Mouse (Mus musculus) forebrain, embryonic 10.5 days (tissue): Measurements from ENCODE around the gene Dlg2. TPM values are rescaled to one million over a fixed set of nuclear protein-coding genes. Genes with fewer than 3 reads are reported as not detected.
A peak's percentile ranks its signal among the peaks of the same experiment; 100 is the strongest.

ENCODE experiments used
- DNase-seq: peaks from one replicate; pipeline ENCODE4 v3.0.0-alpha.2; 2017; ENCODE audit warnings: low spot score; ENCODE audit errors: extremely low spot score
- H3K27ac ChIP-seq: fragments of 300-500 bp; sonication (generic); 2 replicates; pipeline ENCODE4 v1.5.1; 2016; ENCODE audit warnings: mild to moderate bottlenecking
- H3K27me3 ChIP-seq: fragments of 300-500 bp; sonication (generic); 2 replicates; pipeline ENCODE4 v1.6.1; 2016; ENCODE audit warnings: mild to moderate bottlenecking; ENCODE audit not compliant: poor library complexity, severe bottlenecking
- H3K36me3 ChIP-seq: fragments of 300-500 bp; sonication (generic); replicated peaks from 2 replicates; pipeline ENCODE4 v1.6.1; 2016; ENCODE audit warnings: mild to moderate bottlenecking, moderate library complexity
- H3K4me1 ChIP-seq: fragments of 300-500 bp; sonication (generic); 2 replicates; pipeline ENCODE4 v1.6.1; 2016
- H3K4me3 ChIP-seq: fragments of 300-500 bp; sonication (generic); 2 replicates; pipeline ENCODE4 v1.5.1; 2016; ENCODE audit warnings: mild to moderate bottlenecking, moderate library complexity
- H3K9me3 ChIP-seq: fragments of 300-500 bp; sonication (generic); 2 replicates; pipeline ENCODE4 v1.6.1; 2016; ENCODE audit warnings: mild to moderate bottlenecking, moderate library complexity
- WGBS: fragments of 180-500 bp; shearing (Covaris S2); methylation state at CpG from one replicate; pipeline ENCODE4 v1.1.7; 2016; 5-methylcytosine and 5-hydroxymethylcytosine counted together
- polyA plus RNA-seq: library from polyadenylated mRNA; unstranded; fragments of >200 nt; fragmentation: Nextera tagmentation; extraction: Ambion mirVana; gene quantifications from 2 replicates; pipeline ENCODE4 v1.2.1, GENCODE M21; 2016

Dlg2 gene
- 0.95 and 0.96 TPM in 2 replicates for polyA plus RNA-seq

DNA sequence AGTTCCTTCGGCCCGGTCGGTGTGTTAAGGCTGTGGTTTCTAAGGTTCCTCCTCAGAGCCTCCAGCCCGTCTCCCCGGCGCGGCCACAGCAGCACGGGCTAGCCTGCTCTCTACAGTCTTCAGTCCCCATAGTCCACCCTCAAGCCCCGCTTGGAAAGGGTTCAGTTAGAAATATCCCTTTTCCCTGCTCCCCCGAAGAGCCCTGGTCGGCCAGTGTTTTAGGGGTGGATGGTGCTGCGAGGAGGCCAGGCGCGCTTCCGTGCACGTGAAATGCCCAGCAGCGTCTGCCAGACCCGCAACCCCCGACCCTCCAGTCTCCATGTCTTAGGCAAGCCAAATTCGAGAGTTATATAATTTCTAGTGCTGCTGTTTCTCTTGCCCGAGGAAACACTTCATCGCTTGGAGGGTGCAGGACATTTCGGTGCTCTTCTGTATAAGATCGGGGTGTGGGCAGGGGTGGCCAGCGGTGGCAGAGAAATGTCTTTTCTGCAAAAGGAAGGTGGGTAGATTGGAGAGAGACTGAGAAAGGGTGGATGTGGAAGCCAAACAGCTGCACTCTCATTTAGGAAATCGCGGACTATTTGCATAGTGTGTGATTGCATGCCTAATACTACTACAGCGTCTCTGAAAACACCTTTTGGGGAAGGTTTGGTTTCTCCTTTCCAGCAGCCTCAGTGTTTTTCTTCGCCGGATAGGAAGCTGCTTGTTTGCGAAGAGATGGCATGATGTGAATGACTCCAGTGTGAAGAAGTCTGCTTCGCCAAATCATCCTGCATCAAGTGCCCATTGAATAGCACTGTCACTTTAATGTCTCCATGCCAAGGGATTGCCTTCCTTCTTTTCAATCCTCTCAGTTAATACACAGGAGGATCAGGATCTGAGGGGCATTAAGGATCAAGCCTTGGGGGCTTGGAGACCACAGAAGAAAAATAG lies at the start of gene Dlg2:
Gene Dlg2 (plus strand): TSS at position 360 of the 933 bp plus-strand sequence.
- no peak for DNase-seq

DNA sequence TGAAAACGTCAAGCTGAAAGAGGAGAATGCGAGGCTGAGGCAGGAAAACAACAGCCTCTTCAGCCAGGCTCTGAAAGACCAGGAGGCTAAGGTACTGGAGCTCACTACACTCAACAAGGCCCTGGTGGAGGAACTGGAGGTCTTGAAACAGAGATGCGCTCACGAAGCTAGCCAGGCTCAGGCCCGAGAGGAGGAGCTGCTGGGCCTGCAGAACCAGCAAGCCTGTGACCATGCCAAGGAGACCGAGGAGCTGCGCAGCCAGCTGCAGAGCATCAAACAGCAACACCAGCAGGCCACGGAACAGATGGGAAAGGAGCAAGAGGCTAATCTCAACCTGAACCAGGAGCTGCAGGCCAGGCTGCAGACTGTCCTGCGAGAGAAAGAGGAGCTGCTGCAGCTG lies 49.5 kb upstream of the Dlg2 start:
- no peaks in the 10 kb centered on the region for H3K9me3 ChIP-seq
- WGBS, result 74% methylated on average over 9 of the region's 9 CpGs
- H3K27ac ChIP-seq, result no peak overlapping the region
- no peaks in the 10 kb centered on the region for H3K36me3 ChIP-seq
- no peaks in the 10 kb centered on the region for H3K27me3 ChIP-seq
- peaks cover 12% of the 10 kb centered on the region; the same call in 1 of the 2 replicates for H3K4me1 ChIP-seq
- peak overlapping the region; percentile 50 for H3K4me3 ChIP-seq
- no peak for DNase-seq

More for the DNA sequence above, at the start of gene Dlg2:
- Histone ChIP-seq H3K4me3 (peak within 1 kb of the TSS; percentile 73), H3K4me1 (peaks cover 17% of the 10 kb centered on the region), H3K27me3 (peaks cover 21% of the 10 kb centered on the region), H3K27ac (peak within 1 kb of the TSS; percentile 86), H3K36me3 (no peaks in the 10 kb centered on the region; the same call in 1 of the 2 replicates), H3K9me3 (no peaks in the 10 kb centered on the region)
- under 1% methylated on average over 32 of the region's 32 CpGs for WGBS

DNA sequence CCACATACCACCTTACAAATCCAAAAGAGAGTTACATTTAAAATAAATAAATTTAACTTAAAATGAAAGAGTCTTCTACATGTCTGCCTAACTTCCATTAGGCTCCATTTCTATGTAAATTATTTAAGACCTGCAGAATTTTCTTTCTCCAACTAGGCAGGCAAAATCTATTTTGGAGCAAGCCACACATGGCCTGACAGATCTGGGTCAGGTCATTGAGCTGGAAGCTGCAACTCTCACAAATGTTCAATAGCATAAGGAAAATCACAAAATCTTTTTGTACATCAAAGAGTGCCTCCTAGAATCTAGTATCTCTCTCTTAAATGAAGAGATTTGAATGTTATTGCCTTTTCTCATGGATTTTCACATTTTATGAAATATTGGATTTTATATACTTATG lies 44.3 kb upstream of the Dlg2 start:
- Histone ChIP-seq H3K9me3 (no peaks in the 10 kb centered on the region), H3K4me3 (no peak overlapping the region)

DNA sequence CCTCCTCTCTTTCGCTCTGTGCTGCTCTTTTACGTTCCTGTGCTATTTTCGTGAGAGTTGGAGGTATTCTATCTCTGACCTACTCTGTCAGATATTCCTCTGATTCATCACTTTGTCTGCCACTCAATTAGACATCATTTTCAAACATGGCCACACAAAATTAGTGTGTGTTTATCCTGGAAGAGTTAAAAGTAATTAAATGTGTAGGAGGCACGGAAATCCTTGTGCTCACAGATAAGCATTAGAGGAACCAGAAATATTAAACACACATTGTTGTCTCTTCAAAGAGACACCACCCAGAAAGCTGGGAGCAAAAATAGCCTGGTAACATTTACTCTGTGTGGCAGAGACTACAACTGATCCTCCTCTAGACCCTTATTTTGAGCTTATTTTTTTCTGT lies 36.4 kb upstream of the Dlg2 start:
- Histone ChIP-seq H3K36me3 (0 out of 2 replicates have a peak, but pooled peaks cover 5% of the 10 kb centered on the region), H3K4me1 (peaks cover 10% of the 10 kb centered on the region), H3K4me3 (no peak overlapping the region), H3K9me3 (no peaks in the 10 kb centered on the region), H3K27me3 (no peaks in the 10 kb centered on the region), H3K27ac (no peak overlapping the region)
- DNase-seq, result no peak
- WGBS, result 93% methylated on average over 4 of the region's 4 CpGs

More for the DNA sequence above, 44.3 kb upstream of the Dlg2 start:
- Histone ChIP-seq H3K4me1 (no peaks in the 10 kb centered on the region; the same call in 1 of the 2 replicates), H3K36me3 (no peaks in the 10 kb centered on the region), H3K27ac (no peak overlapping the region), H3K27me3 (no peaks in the 10 kb centered on the region)
- DNase-seq, result no peak

DNA sequence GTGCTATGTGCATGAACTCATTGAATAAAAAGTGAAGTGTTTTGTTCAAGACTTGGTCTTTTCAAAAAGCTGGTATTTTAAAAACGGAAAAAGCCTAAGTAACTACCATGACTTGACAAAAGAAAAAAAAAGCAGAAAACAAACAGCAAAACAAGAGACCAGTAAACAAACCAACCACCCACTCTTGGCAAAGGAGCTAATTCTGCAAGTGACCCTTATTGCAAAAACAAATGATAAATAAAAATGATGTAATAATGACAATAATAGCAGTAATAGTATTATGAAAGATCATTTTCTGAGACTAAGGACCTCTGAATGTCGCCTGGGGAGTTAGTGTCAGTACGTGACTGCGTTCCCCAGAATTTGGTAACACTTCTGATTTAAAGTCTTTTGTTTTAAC lies 34.4 kb upstream of the Dlg2 start:
- Histone ChIP-seq H3K36me3 (peaks cover 18% of the 10 kb centered on the region), H3K27ac (peak overlapping the region; percentile 99), H3K4me1 (peaks cover 22% of the 10 kb centered on the region), H3K9me3 (no peaks in the 10 kb centered on the region), H3K4me3 (peak overlapping the region; percentile 94), H3K27me3 (no peaks in the 10 kb centered on the region)
- DNase-seq, result no peak
- WGBS, result 9% methylated on average over 4 of the region's 4 CpGs

DNA sequence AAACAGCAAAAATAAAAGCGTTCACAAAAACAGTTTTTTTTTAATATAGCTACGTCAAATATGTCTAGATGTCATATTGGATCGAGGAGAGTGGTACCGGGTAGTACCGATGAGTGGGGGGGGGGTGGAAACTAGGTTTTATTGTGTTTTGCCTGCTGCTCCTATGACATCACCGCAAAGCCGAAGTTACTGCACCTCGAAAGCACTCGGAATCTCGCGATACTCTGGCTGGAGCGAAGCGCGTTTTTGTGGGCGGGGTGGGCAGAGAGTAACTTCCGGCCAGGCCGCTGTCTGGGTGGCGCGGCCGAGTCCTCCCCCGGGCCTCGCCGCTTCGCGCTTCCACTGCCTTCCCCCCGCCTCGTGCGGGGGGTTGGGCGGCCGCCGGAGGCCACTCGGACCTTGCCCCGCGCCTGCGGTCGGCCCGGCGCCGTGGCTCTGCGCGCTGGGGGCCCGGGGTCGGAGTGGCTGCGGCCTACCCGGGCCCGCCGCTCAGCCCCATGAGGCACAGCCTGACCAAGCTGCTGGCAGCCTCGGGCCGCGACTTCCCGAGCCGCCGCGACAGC lies 33.9 kb upstream of the Dlg2 start, which contains the start of gene Crebzf:
Gene Crebzf (plus strand): TSS at position 212 of the 563 bp plus-strand sequence.
- Histone ChIP-seq H3K4me1 (peaks cover 22% of the 10 kb centered on the region), H3K36me3 (peaks cover 23% of the 10 kb centered on the region), H3K9me3 (no peaks in the 10 kb centered on the region), H3K27ac (peak within 1 kb of the TSS; percentile 99), H3K27me3 (no peaks in the 10 kb centered on the region), H3K4me3 (peak within 1 kb of the TSS; percentile 94)
- peak; percentile 94 for DNase-seq
- under 1% methylated on average over 54 of the region's 54 CpGs for WGBS

DNA sequence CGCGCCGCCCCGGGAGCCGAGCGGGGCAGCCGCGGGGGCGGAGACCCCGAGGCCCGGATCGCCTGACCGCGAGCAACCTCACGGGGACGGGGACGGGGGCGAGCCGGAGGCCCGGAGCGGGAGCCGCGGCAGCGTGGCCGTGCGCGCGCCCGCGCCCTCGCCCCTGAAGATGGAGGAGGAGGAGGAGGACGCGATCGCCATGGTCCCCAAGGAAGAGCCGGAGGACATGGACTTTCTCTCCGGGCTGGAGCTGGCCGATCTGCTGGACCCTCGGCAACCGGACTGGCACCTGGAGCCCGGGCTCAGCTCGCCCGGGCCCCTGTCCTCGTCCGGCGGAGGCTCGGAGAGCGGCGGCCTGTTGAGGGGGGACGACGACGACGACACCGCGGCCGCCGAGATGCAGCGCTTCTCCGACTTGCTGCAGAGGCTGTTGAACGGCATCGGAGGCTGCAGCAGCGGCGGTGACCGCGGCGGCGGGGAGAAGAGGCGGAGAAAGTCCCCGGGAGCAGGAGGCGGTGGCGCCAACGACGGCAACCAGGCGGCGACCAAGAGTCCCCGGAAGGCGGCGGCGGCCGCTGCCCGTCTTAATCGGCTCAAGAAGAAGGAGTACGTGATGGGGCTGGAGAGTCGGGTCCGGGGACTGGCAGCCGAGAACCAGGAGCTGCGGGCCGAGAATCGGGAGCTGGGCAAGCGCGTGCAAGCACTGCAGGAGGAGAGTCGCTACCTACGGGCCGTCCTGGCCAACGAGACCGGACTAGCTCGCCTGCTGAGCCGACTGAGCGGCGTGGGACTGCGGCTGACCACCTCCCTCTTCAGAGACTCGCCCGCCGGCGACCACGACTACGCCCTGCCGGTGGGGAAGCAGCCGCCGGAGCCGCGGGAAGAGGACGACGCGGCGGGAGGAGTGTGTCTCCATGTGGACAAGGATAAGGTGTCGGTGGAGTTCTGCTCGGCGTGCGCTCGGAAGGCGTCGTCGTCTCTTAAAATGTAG lies 33.1 kb upstream of the Dlg2 start:
- no peaks in the 10 kb centered on the region for H3K9me3 ChIP-seq
- peaks cover 31% of the 10 kb centered on the region for H3K36me3 ChIP-seq
- H3K4me3 ChIP-seq, result peak overlapping the region; percentile 94
- peak overlapping the region; percentile 99 for H3K27ac ChIP-seq
- WGBS, result under 1% methylated on average over 123 of the region's 123 CpGs
- peak; percentile 65 for DNase-seq
- H3K4me1 ChIP-seq, result peaks cover 22% of the 10 kb centered on the region
- H3K27me3 ChIP-seq, result no peaks in the 10 kb centered on the region

DNA sequence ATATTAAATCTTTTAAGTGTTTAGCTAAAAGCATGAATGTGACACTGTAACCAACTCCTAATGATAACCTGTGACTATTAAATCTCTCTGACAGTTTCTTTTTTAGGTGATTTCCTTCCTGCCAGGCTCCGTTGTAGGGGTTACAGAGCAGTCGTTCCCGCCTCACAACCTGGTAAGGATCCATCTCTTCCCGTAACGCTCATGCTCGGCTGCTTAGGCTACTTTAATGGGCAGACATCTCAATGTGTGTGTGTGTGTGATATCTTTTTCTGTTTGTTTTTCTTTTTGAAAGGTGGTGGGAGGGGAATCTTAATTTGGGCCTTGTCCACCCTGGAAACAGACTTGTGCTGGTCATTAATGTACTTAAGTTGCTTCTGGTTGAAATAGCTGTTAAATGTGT lies 32.3 kb upstream of the Dlg2 start:
- Histone ChIP-seq H3K27ac (peak overlapping the region; percentile 99), H3K36me3 (peaks cover 37% of the 10 kb centered on the region), H3K4me1 (peaks cover 22% of the 10 kb centered on the region), H3K27me3 (no peaks in the 10 kb centered on the region), H3K9me3 (no peaks in the 10 kb centered on the region), H3K4me3 (peak overlapping the region; percentile 94)
- DNase-seq, result no peak
- WGBS, result under 1% methylated on average over 6 of the region's 6 CpGs

DNA sequence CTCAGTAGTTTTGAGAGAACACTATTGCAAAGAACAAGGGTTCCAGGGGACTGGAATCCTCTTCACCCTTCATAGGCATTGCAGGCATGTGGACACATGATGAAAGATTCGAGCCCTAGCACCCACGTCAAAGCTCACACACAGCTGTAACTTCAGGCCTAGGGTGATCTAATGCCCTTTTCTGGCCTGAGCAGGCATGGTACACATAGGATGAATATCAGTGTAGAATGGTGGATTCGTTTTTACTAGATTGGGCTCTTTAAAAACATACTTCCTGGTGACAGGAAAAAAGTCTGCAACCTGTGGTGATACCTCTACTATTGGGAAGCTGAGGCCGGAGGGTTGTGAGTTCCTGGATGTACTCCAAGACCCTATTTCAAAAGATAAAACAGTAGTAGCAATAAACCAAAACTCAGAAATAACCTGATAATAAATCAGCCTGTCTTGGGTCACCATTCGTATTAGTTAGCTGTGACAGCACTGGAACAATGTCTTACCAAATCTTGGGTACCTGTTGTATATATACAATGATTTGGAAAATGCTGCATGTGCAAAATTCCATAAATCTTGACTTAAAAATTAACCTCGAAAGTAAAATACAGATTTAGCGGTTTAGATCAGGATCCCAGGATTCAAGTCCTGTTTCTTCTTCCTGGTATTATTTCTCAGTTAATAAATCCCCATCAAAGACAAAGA lies 20.2 kb upstream of the Dlg2 start:
- Histone ChIP-seq H3K27ac (peak overlapping the region; percentile 93), H3K36me3 (peaks cover 36% of the 10 kb centered on the region), H3K27me3 (no peaks in the 10 kb centered on the region), H3K9me3 (no peaks in the 10 kb centered on the region), H3K4me3 (peak overlapping the region; percentile 81), H3K4me1 (peaks cover 18% of the 10 kb centered on the region)
- DNase-seq, result no peak
- 50% methylated on average over 7 of the region's 7 CpGs for WGBS

DNA sequence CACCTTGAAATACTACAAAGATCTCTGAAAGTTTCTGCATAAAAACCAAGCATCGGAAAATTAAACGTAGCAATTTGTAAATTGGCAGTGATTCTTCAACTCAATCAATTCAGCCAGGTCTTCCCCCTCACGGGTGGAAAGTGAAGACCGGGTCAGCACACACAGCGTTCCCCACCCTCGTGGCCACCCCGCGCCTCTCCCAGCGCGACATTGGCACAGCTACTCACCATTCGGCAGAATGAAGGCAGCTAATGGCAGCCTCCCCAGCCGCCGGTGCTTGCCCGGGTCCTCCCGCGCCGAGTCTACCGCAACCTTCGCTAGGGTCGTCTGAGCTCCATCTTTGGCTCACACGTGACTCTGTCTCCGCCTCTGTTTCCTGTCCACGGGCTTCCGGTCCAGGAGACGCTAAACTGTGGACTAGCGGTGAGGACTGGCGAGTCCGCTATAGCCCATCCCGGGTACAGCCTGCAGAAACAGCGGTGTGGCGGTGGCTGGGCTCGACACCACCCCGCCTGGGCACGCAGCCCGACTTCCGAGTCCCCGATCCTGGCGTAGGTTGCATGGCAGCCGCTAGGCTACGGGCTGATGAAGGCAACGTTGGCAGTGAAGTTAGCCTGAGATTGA lies 19.5 kb upstream of the Dlg2 start, which contains the start of gene Tmem126a:
Gene Tmem126a (minus strand): TSS at position 385 of the 624 bp plus-strand sequence.
- no peaks in the 10 kb centered on the region for H3K9me3 ChIP-seq
- no peaks in the 10 kb centered on the region for H3K27me3 ChIP-seq
- peaks cover 29% of the 10 kb centered on the region for H3K36me3 ChIP-seq
- peak within 1 kb of the TSS; percentile 93 for H3K27ac ChIP-seq
- peak; percentile 90 for DNase-seq
- H3K4me3 ChIP-seq, result peak within 1 kb of the TSS; percentile 81
- H3K4me1 ChIP-seq, result peaks cover 18% of the 10 kb centered on the region
- WGBS, result under 1% methylated on average over 41 of the region's 41 CpGs

DNA sequence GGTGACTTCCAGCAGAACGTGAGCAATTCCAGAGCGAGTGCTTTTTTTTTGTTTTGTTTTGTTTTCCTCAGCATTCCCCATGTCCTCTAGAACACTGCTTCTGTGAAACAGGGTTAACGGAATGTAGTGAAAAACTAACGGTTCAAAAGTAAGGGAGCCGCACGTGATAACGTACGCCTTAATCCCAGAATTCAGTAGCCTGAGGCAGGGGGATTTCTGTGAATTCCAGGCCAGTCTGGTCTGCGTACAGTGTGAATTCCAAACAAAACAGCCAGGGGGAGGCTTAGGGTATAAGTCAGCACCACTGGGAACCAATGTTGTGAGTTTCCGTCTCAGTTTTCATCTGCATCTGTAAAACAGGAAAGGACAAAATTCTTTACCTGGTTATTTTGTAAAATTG lies 19.0 kb upstream of the Dlg2 start:
- Histone ChIP-seq H3K27ac (peak overlapping the region; percentile 93), H3K27me3 (no peaks in the 10 kb centered on the region), H3K36me3 (peaks cover 24% of the 10 kb centered on the region), H3K4me3 (peak overlapping the region; percentile 81), H3K4me1 (peaks cover 18% of the 10 kb centered on the region), H3K9me3 (no peaks in the 10 kb centered on the region)
- WGBS, result 30% methylated on average over 10 of the region's 10 CpGs
- DNase-seq, result no peak
